Mouse (Mus musculus): Measurements from ENCODE around the gene Mmaa. TPM values are rescaled to one million over a fixed set of nuclear protein-coding genes. Genes with fewer than 3 reads are reported as not detected.

Gene Mmaa
- polyA plus RNA-seq, 1 experiment from 2014 or later, result 4.5 TPM

GRCm38 (mm10) chr8:79301548-79301947 lies 6.8 kb upstream of the Mmaa start:
- H3K4me3 ChIP-seq (ENCODE audit: inconsistent target), result no peak overlapping the region
- 93% methylated on average over 3 of the region's 3 CpGs for WGBS (ENCODE audit: missing documents)
- H3K36me3 ChIP-seq (ENCODE audit: inconsistent target), result no peaks in the 10 kb centered on the region
- H3K79me2 ChIP-seq (ENCODE audit: inconsistent target), result no peaks in the 10 kb centered on the region
- no peak overlapping the region for H3K27ac ChIP-seq

- Histone ChIP-seq H3K36me3 (ENCODE audit: inconsistent target) (no peaks in the 10 kb centered on the region), H3K4me3 (ENCODE audit: inconsistent target) (no peak overlapping the region), H3K27ac (no peak overlapping the region), H3K79me2 (ENCODE audit: inconsistent target) (no peaks in the 10 kb centered on the region)
- 41% methylated on average over 5 of the region's 5 CpGs for WGBS (ENCODE audit: missing documents)
Measured at GRCm38 (mm10) chr8:79299704-79300103, 5.0 kb upstream of the Mmaa start.

GRCm38 (mm10) chr8:79297763-79298162 lies 3.0 kb upstream of the Mmaa start:
- peaks cover 11% of the 10 kb centered on the region; the same call in 1 of the 2 replicates for H3K79me2 ChIP-seq (ENCODE audit: inconsistent target)
- no peaks in the 10 kb centered on the region for H3K36me3 ChIP-seq (ENCODE audit: inconsistent target)
- H3K27ac ChIP-seq, result no peak overlapping the region
- 71% methylated on average over 3 of the region's 3 CpGs for WGBS (ENCODE audit: missing documents)
- H3K4me3 ChIP-seq (ENCODE audit: inconsistent target), result no peak overlapping the region

DNA sequence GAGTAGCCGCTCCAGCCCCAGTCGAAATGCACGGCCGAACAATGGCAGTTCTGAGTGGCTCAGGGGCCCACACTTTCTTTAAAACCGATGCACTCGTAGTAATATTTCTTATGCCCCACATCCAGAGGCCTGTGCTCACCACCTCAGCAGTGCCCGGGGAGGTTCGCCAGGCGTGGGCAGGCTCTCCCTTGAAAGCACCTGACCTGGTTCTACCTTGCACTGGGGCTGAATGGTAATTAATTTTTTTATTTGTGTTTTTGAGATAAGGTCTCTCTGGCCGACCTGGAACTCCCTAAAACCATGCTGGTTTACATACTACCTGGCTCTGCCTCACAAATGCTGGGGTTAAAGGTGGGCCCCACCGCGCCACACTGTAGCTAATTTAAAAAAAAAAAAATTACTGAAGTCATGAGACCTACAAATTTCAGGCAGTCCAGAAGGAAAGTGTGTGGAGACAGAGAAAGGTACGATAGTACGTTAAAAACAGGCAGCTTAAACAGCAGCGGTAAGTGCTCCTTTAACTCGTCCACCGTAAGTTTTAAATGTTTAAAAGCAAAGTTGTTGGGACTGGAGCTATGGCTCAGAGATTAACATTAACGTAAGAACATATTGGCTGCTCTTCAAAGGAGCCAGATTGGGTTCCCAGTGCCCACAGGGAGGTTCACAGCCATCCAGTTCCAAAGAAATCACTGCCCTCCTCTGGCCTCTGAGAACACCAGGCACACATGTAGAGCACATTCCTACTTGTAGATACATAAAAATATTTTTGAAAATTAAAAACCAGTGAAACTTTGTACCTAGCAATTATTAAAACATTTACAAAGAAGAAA lies 754 bp upstream of the Mmaa start:
- H3K27ac ChIP-seq, result peak overlapping the region; percentile 65
- no peaks in the 10 kb centered on the region for H3K36me3 ChIP-seq (ENCODE audit: inconsistent target)
- H3K79me2 ChIP-seq (ENCODE audit: inconsistent target), result peaks cover 32% of the 10 kb centered on the region; the same call in 1 of the 2 replicates
- peak overlapping the region; percentile 76 for H3K4me3 ChIP-seq (ENCODE audit: inconsistent target)
- WGBS (ENCODE audit: missing documents), result 18% methylated on average over 18 of the region's 18 CpGs

- WGBS (ENCODE audit: missing documents), result 20% methylated on average over 3 of the region's 3 CpGs
- Histone ChIP-seq H3K4me3 (ENCODE audit: inconsistent target) (peak overlapping the region; percentile 75), H3K36me3 (ENCODE audit: inconsistent target) (no peaks in the 10 kb centered on the region), H3K27ac (peak overlapping the region; percentile 87), H3K79me2 (ENCODE audit: inconsistent target) (peaks cover 41% of the 10 kb centered on the region; the same call in 1 of the 2 replicates)
Measured at GRCm38 (mm10) chr8:79293841-79294240, 896 bp downstream of the Mmaa start.

- Histone ChIP-seq H3K79me2 (ENCODE audit: inconsistent target) (peaks cover 41% of the 10 kb centered on the region; the same call in 1 of the 2 replicates), H3K4me3 (ENCODE audit: inconsistent target) (no peak overlapping the region), H3K36me3 (ENCODE audit: inconsistent target) (no peaks in the 10 kb centered on the region), H3K27ac (no peak overlapping the region)
- WGBS (ENCODE audit: missing documents), result 76% methylated on average over 3 of the region's 3 CpGs
Measured at GRCm38 (mm10) chr8:79292712-79293264, 1.9 kb downstream of the Mmaa start.

GRCm38 (mm10) chr8:79289592-79289991 lies 5.1 kb downstream of the Mmaa start:
- Histone ChIP-seq H3K4me3 (ENCODE audit: inconsistent target) (no peak overlapping the region), H3K36me3 (ENCODE audit: inconsistent target) (no peaks in the 10 kb centered on the region), H3K27ac (no peak overlapping the region), H3K79me2 (ENCODE audit: inconsistent target) (peaks cover 41% of the 10 kb centered on the region; the same call in 1 of the 2 replicates)
- 82% methylated on average over 5 of the region's 5 CpGs for WGBS (ENCODE audit: missing documents)

DNA sequence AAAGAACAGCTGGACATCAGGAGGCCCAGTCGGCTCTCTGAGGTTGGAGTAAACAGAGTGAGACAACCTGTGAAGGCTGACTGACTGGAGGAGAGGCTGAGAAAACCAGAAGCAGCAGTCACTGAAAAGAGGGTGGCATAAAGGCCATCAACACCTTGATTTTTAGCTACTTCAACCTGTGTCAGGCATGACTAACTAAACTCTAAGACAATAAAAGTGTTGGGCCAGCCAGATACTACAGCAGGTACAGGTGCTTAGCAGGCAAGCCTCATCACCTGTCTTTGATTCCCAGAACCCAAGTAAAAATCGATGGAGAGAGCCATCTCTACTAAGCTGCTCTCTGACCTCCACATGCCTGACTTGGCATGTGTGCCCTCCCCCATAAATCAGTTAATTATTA lies 6.1 kb downstream of the Mmaa start:
- no peak overlapping the region for H3K4me3 ChIP-seq (ENCODE audit: inconsistent target)
- peaks cover 40% of the 10 kb centered on the region; the same call in 1 of the 2 replicates for H3K79me2 ChIP-seq (ENCODE audit: inconsistent target)
- WGBS (ENCODE audit: missing documents), result 78% methylated on average over 2 of the region's 2 CpGs
- no peak overlapping the region for H3K27ac ChIP-seq
- no peaks in the 10 kb centered on the region for H3K36me3 ChIP-seq (ENCODE audit: inconsistent target)

DNA sequence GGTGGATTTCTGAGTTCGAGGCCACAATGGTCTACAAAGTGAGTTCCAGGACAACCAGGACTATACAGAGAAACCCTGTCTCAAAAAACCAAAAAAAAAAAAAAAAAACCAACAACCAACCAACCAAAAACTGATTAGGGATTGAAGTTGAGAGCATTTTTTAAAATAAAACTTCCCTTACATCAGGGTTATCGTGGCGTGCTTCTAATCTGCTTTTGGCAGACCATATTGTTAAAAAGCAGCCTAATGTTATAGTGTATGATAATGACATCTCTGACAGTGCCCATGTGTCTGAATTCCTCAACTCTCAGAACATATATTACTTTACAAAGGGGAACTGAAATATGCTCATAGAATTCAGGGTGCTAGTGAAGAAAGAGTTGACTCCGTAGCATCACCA lies 6.5 kb downstream of the Mmaa start:
- no peaks in the 10 kb centered on the region for H3K36me3 ChIP-seq (ENCODE audit: inconsistent target)
- 94% methylated on average over 4 of the region's 4 CpGs for WGBS (ENCODE audit: missing documents)

DNA sequence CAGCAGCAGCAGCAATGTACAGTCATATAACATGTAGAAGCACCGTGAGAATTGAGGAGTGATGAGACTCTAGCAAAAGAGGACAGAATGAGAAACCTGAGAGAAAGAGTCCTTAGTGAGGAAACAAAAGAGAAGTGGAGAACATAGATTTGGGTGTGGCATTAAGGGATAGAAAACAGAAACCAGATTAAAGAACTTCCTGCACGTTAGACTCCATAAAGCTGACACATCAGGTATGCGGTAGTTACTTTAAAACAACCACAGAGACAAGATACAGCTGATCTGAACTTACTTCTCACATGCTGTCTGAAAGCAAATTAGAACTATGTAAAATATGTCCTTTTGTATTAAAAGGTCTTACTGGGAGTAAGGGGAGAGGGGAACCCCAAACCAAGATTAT lies 8.3 kb downstream of the Mmaa start:
- 70% methylated on average over 3 of the region's 3 CpGs for WGBS (ENCODE audit: missing documents)
- Histone ChIP-seq H3K4me3 (ENCODE audit: inconsistent target) (no peak overlapping the region), H3K27ac (no peak overlapping the region), H3K36me3 (ENCODE audit: inconsistent target) (no peaks in the 10 kb centered on the region), H3K79me2 (ENCODE audit: inconsistent target) (peaks cover 18% of the 10 kb centered on the region; the same call in 1 of the 2 replicates)

More for the DNA sequence above, 6.5 kb downstream of the Mmaa start:
- H3K79me2 ChIP-seq (ENCODE audit: inconsistent target), result peaks cover 36% of the 10 kb centered on the region; the same call in 1 of the 2 replicates
- no peak overlapping the region for H3K4me3 ChIP-seq (ENCODE audit: inconsistent target)
- no peak overlapping the region for H3K27ac ChIP-seq

DNA sequence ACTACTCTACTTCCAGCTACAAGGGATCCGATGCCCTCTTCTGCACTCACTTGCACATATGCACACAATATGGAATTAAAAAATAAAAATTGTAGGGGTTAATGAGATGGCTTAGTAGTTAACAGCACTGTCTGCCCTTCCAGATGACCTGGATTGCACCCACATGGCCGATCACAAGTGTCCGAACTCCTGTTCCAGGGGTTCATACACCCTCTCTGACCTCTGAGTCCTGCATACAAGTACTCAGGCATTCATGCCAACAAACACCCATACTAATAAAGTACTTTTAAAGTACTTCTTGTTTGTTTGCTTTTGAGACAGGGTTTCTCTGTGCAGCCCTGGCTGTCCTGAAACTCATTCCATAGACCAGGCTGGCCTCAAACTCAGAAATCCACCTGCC lies 10.1 kb downstream of the Mmaa start:
- Histone ChIP-seq H3K27ac (no peak overlapping the region), H3K4me3 (ENCODE audit: inconsistent target) (no peak overlapping the region), H3K79me2 (ENCODE audit: inconsistent target) (peaks cover 2% of the 10 kb centered on the region; the same call in 1 of the 2 replicates), H3K36me3 (ENCODE audit: inconsistent target) (no peaks in the 10 kb centered on the region; the same call in 1 of the 2 replicates)
- 97% methylated on average over 3 of the region's 3 CpGs for WGBS (ENCODE audit: missing documents)

DNA sequence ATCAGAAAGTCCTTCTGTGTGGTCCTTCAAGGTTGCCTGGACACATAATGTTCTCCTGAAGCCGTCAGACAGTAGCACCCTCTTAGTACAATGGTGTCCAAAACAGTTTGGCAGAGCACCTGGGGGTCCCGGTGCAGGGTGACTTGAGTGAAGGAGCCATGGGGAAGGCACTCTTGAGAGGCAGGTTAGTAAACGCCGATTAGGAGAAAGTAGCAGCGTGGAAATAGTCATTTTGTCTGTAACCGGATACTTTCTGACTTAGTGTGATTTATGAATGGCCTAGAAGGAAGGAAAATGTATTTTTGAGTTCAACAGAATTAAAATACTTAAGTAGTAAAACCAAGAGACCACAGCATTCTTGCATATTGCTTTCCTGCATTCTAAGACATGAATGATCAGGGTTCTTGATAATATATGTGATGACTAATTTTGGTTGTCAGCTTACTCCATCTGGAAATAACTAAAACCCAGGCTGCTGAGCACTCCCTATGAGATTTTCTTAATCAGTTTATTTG lies 13.3 kb downstream of the Mmaa start:
- Histone ChIP-seq H3K36me3 (ENCODE audit: inconsistent target) (peaks cover 9% of the 10 kb centered on the region; the same call in 1 of the 2 replicates), H3K27ac (no peak overlapping the region), H3K4me3 (ENCODE audit: inconsistent target) (no peak overlapping the region), H3K79me2 (ENCODE audit: inconsistent target) (no peaks in the 10 kb centered on the region)
- WGBS (ENCODE audit: missing documents), result 30% methylated on average over 5 of the region's 6 CpGs

DNA sequence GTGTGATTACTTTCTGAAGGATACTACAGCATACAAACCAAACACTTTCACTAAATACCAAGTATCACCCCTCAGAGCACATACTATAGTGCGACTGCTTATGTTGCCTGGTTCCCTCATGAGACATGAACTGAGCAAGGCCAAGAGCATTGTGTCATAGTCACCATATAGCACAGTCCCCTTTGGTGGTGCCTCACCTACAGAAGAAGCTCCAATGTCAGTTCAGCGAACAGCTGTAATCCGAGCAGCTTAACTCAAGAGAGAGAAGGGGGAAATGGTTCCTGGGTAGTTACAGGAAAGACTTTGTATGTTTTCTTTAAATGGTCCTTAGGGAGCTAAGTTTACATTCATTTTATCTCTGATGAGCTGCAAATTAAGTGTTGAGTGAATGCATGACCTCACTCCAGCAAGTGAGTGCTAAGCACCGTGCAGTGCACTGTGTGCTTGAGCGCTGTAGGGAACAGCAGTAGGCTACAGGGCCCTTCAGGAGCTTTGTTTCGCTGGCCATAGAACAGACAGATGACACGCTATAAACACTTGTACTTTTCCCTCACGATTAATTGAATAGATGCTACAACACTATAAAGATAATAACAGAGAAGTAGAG lies 17.4 kb downstream of the Mmaa start:
- WGBS (ENCODE audit: missing documents), result 94% methylated on average over 8 of the region's 8 CpGs
- no peak overlapping the region for H3K4me3 ChIP-seq (ENCODE audit: inconsistent target)
- peaks cover 13% of the 10 kb centered on the region; the same call in 1 of the 2 replicates for H3K36me3 ChIP-seq (ENCODE audit: inconsistent target)
- H3K27ac ChIP-seq, result no peak overlapping the region
- H3K79me2 ChIP-seq (ENCODE audit: inconsistent target), result no peaks in the 10 kb centered on the region

DNA sequence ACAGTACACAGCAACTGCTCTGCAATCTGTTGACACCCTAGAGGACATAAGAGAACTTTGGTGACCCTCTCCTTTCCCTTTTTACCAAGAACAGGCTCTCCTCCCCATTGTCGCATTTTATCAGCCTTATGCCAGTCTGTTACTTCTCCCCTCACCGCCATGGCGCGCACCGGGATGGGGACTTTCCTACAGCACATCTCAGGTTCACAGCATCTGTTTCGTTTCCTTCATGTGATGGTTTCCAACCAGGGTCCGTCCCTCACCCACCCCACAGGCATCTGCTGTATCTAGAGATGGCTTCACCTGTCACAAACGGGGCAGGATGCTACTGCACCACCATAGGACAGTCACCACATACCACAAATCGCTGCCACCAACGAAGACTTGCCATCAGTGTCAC lies 19.8 kb downstream of the Mmaa start:
- H3K79me2 ChIP-seq (ENCODE audit: inconsistent target), result no peaks in the 10 kb centered on the region
- no peak overlapping the region for H3K27ac ChIP-seq
- WGBS (ENCODE audit: missing documents), result 88% methylated on average over 10 of the region's 10 CpGs
- H3K36me3 ChIP-seq (ENCODE audit: inconsistent target), result peaks cover 28% of the 10 kb centered on the region; the same call in 1 of the 2 replicates
- no peak overlapping the region for H3K4me3 ChIP-seq (ENCODE audit: inconsistent target)
